ENCODE assay signal across 8 mouse cellular contexts in the genomic region with DNA sequence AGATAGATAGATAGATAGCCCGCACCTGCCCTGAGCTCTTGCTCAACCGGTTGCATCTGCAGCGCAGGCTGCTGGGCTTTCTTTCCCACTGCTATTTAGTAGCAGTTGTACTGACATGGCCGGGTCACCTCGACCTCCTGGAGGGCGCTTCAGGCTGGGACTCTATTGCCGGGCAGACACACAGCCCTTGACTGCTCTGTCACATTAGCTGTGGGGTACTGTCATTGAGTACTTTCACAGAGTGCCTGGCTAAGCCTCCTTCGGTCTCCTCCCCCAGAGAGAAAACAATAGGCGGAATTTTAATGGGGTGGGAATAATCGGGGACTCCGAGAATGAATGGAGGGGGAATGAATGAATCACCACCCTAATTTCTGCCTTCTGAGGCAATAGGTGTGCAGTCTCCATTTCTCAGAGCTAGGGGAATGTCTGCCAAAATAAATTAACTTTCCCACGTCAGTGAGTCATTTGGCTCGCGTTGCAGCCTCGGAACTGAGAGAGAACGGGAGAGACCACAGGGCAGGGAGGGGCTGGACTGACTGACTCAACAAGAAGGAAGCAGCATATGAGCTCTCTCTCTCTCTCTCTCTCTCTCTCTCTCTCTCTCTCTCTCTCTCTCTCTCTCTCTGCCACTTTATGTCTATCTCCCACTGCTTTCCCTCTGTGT.
DNase-seq lines count a peak whose midpoint lies in the region; ATAC-seq lines count a peak whose summit lies in the region.

No protein-coding gene starts in this region.

- peak overlapping the region; percentile 47 for H3K4me3 ChIP-seq in hindbrain, embryonic 10.5 days
- H3K4me3 ChIP-seq in lung, embryonic 16.5 days (ENCODE audit: low read length), result peak overlapping the region; percentile 41

- H3K27ac ChIP-seq in hindbrain, embryonic 10.5 days, result peak overlapping the region; percentile 85
- no peak overlapping the region for H3K27ac ChIP-seq in lung, embryonic 16.5 days (ENCODE audit: low read length)

- WGBS in hindbrain, embryonic 10.5 days, result 3% methylated on average over 16 of the region's 16 CpGs
- WGBS in lung, embryonic 16.5 days, result 4% methylated on average over 16 of the region's 16 CpGs

- no peaks in the 10 kb centered on the region for H3K36me3 ChIP-seq in hindbrain, embryonic 10.5 days
- no peaks in the 10 kb centered on the region for H3K36me3 ChIP-seq in lung, embryonic 16.5 days (ENCODE audit: control insufficient read depth, insufficient read depth, low read length)

- H3K9me3 ChIP-seq in hindbrain, embryonic 10.5 days, result no peaks in the 10 kb centered on the region
- no peaks in the 10 kb centered on the region for H3K9me3 ChIP-seq in lung, embryonic 16.5 days (ENCODE audit: control insufficient read depth, low read length)

- peak; percentile 99 for DNase-seq in 3T3-L1 (ENCODE audit: low read depth, low spot score)
- peak; percentile 86 for DNase-seq in adrenal gland, postnatal 14 days
- peak; percentile 44 to 47 for DNase-seq in frontal cortex, postnatal 10 days (ENCODE audit: low spot score in 2 of 2)
- DNase-seq in hindbrain, embryonic 10.5 days (ENCODE audit: low spot score), result peak; percentile 56
- DNase-seq in layer of hippocampus, adult 9-11 months, result peak; percentile 72
- peak; percentile 36 for DNase-seq in ovary, postnatal 14 days (ENCODE audit: low spot score)
- no peak for DNase-seq in T-cell, adult 2 months (ENCODE audit: low spot score)

- H3K4me2 ChIP-seq in lung, embryonic 16.5 days (ENCODE audit: low read depth, low read length), result peak overlapping the region; percentile 54

- peak; percentile 83 for ATAC-seq in lung, embryonic 16.5 days (ENCODE audit: low read depth)

- H3K9ac ChIP-seq in lung, embryonic 16.5 days (ENCODE audit: low read length), result peak overlapping the region; percentile 54

- H3K27me3 ChIP-seq in hindbrain, embryonic 10.5 days (ENCODE audit: insufficient read depth, poor library complexity, severe bottlenecking), result peaks cover 25% of the 10 kb centered on the region
- no peaks in the 10 kb centered on the region; the same call in 1 of the 2 replicates for H3K27me3 ChIP-seq in lung, embryonic 16.5 days (ENCODE audit: control insufficient read depth, insufficient read depth, low read depth, low read length)

- peaks cover 30% of the 10 kb centered on the region for H3K4me1 ChIP-seq in hindbrain, embryonic 10.5 days (replicated peaks)
- peaks cover 18% of the 10 kb centered on the region for H3K4me1 ChIP-seq in lung, embryonic 16.5 days (replicated peaks; ENCODE audit: control insufficient read depth, insufficient read depth, low read length)
